Mouse (Mus musculus) limb, embryonic 12.5 days (tissue): ENCODE results near the gene Cfap70. TPM values are rescaled to one million over a fixed set of nuclear protein-coding genes. Genes with fewer than 3 reads are reported as not detected.
A peak's percentile ranks its signal among the peaks of the same experiment; 100 is the strongest.

Source experiments
- ATAC-seq: fragments of 200-750 bp; cut with Nextera tagmentation; 2 replicates; pipeline ENCODE4 v1.8.0; 2017; ENCODE audit warnings: low read depth, moderate TSS enrichment; ENCODE audit not compliant: insufficient number of reproducible peaks, insufficient read depth, low FRiP score, low TSS enrichment
- H3K27ac ChIP-seq: fragments of 300-500 bp; sonication (generic); 2 replicates; pipeline ENCODE4 v1.5.1; 2016; ENCODE audit warnings: mild to moderate bottlenecking, moderate library complexity
- H3K27me3 ChIP-seq: fragments of 300-500 bp; sonication (generic); 2 replicates; pipeline ENCODE4 v1.6.1; 2016; ENCODE audit warnings: mild to moderate bottlenecking, moderate library complexity
- H3K36me3 ChIP-seq: fragments of 300-500 bp; sonication (generic); 2 replicates; pipeline ENCODE4 v1.6.1; 2016; ENCODE audit warnings: mild to moderate bottlenecking, moderate library complexity
- H3K4me1 ChIP-seq: fragments of 300-500 bp; sonication (generic); replicated peaks from 2 replicates; pipeline ENCODE4 v1.6.1; 2016
- H3K4me2 ChIP-seq: fragments of 300-500 bp; sonication (generic); 2 replicates; pipeline ENCODE4 v1.6.1; 2016; ENCODE audit warnings: mild to moderate bottlenecking, moderate library complexity
- H3K4me3 ChIP-seq: fragments of 300-500 bp; sonication (generic); replicated peaks from 2 replicates; pipeline ENCODE4 v1.5.1; 2016; ENCODE audit warnings: mild to moderate bottlenecking
- H3K9ac ChIP-seq: fragments of 300-500 bp; sonication (generic); replicated peaks from 2 replicates; pipeline ENCODE4 v1.6.1; 2016; ENCODE audit warnings: mild to moderate bottlenecking, moderate library complexity
- H3K9me3 ChIP-seq: fragments of 300-500 bp; sonication (generic); 2 replicates; pipeline ENCODE4 v1.6.1; 2016; ENCODE audit warnings: mild to moderate bottlenecking, moderate library complexity
- WGBS: fragments of 180-500 bp; shearing (Covaris S2); methylation state at CpG from one replicate; pipeline ENCODE4 v1.1.7; 2016; 5-methylcytosine and 5-hydroxymethylcytosine counted together
- polyA plus RNA-seq: library from polyadenylated mRNA; unstranded; fragments of >200 nt; fragmentation: Nextera tagmentation; extraction: Ambion mirVana; gene quantifications from 2 replicates; pipeline ENCODE4 v1.2.1, GENCODE M21; 2016

Cfap70 gene
- polyA plus RNA-seq, 1 experiment from 2014 or later = 0.21 TPM

GRCm38 (mm10) chr14:20477261-20478025 lies 25.4 kb upstream of the Cfap70 start:
- H3K4me1 ChIP-seq = peaks cover 23% of the 10 kb centered on the region
- WGBS = 20% methylated on average over 4 of the region's 4 CpGs
- no peak overlapping the region for H3K4me3 ChIP-seq
- no peak for ATAC-seq
- H3K36me3 ChIP-seq = 0 out of 2 replicates have a peak, but pooled peaks cover under 1% of the 10 kb centered on the region
- H3K9me3 ChIP-seq = no peaks in the 10 kb centered on the region
- H3K9ac ChIP-seq = no peak overlapping the region
- H3K27ac ChIP-seq = no peak overlapping the region
- no peaks in the 10 kb centered on the region for H3K27me3 ChIP-seq
- H3K4me2 ChIP-seq = no peak overlapping the region

GRCm38 (mm10) chr14:20460216-20460615 lies 8.2 kb upstream of the Cfap70 start:
- Histone ChIP-seq H3K9me3 (no peaks in the 10 kb centered on the region), H3K4me3 (no peak overlapping the region), H3K27ac (no peak overlapping the region), H3K9ac (no peak overlapping the region), H3K4me1 (no peaks in the 10 kb centered on the region; the same call in 1 of the 2 replicates), H3K27me3 (no peaks in the 10 kb centered on the region), H3K4me2 (no peak overlapping the region), H3K36me3 (peaks cover 69% of the 10 kb centered on the region)
- no peak for ATAC-seq
- WGBS = 70% methylated on average over 14 of the region's 14 CpGs

- Histone ChIP-seq H3K27ac (no peak overlapping the region), H3K4me1 (no peaks in the 10 kb centered on the region; the same call in 1 of the 2 replicates), H3K36me3 (peaks cover 53% of the 10 kb centered on the region), H3K9me3 (no peaks in the 10 kb centered on the region), H3K4me2 (no peak overlapping the region), H3K4me3 (no peak overlapping the region), H3K27me3 (no peaks in the 10 kb centered on the region), H3K9ac (no peak overlapping the region)
- no peak for ATAC-seq
- WGBS = 94% methylated on average over 9 of the region's 9 CpGs
Measured at GRCm38 (mm10) chr14:20458378-20458777, 6.4 kb upstream of the Cfap70 start.

GRCm38 (mm10) chr14:20452929-20453328 lies 903 bp upstream of the Cfap70 start:
- Histone ChIP-seq H3K4me1 (peaks cover 2% of the 10 kb centered on the region; the same call in 1 of the 2 replicates), H3K27ac (no peak overlapping the region), H3K4me3 (no peak overlapping the region), H3K9me3 (no peaks in the 10 kb centered on the region), H3K36me3 (peaks cover 13% of the 10 kb centered on the region), H3K27me3 (no peaks in the 10 kb centered on the region), H3K9ac (no peak overlapping the region), H3K4me2 (no peak overlapping the region)
- 92% methylated on average over 5 of the region's 5 CpGs for WGBS
- ATAC-seq = no peak

- Histone ChIP-seq H3K27me3 (no peaks in the 10 kb centered on the region), H3K4me1 (peaks cover 2% of the 10 kb centered on the region; the same call in 1 of the 2 replicates), H3K4me2 (peak overlapping the region; percentile 71), H3K9ac (peak overlapping the region; percentile 47), H3K36me3 (peaks cover 6% of the 10 kb centered on the region; the same call in 1 of the 2 replicates), H3K9me3 (no peaks in the 10 kb centered on the region), H3K4me3 (peak overlapping the region; percentile 39), H3K27ac (no peak overlapping the region)
- no peak for ATAC-seq
- WGBS = 18% methylated on average over 2 of the region's 2 CpGs
Measured at GRCm38 (mm10) chr14:20451302-20451701, 724 bp downstream of the Cfap70 start.

- no peaks in the 10 kb centered on the region for H3K36me3 ChIP-seq
- no peak overlapping the region for H3K4me3 ChIP-seq
- H3K9ac ChIP-seq = no peak overlapping the region
- H3K4me2 ChIP-seq = no peak overlapping the region
- H3K27me3 ChIP-seq = no peaks in the 10 kb centered on the region
- 69% methylated on average over 12 of the region's 12 CpGs for WGBS
- 0 out of 2 replicates have a peak, but pooled peaks cover 2% of the 10 kb centered on the region for H3K4me1 ChIP-seq
- ATAC-seq = no peak
- no peaks in the 10 kb centered on the region for H3K9me3 ChIP-seq
- H3K27ac ChIP-seq = no peak overlapping the region
Measured at GRCm38 (mm10) chr14:20447209-20447608, 4.8 kb downstream of the Cfap70 start.

GRCm38 (mm10) chr14:20442252-20442651 lies 9.8 kb downstream of the Cfap70 start:
- ATAC-seq = no peak
- no peak overlapping the region for H3K4me3 ChIP-seq
- no peaks in the 10 kb centered on the region for H3K36me3 ChIP-seq
- 72% methylated on average over 17 of the region's 17 CpGs for WGBS
- H3K27me3 ChIP-seq = no peaks in the 10 kb centered on the region
- no peaks in the 10 kb centered on the region for H3K9me3 ChIP-seq
- H3K9ac ChIP-seq = no peak overlapping the region
- no peaks in the 10 kb centered on the region for H3K4me1 ChIP-seq
- H3K4me2 ChIP-seq = no peak overlapping the region
- no peak overlapping the region for H3K27ac ChIP-seq

- H3K4me2 ChIP-seq = no peak overlapping the region
- no peak overlapping the region for H3K9ac ChIP-seq
- no peak overlapping the region for H3K27ac ChIP-seq
- no peak for ATAC-seq
- no peak overlapping the region for H3K4me3 ChIP-seq
- H3K27me3 ChIP-seq = no peaks in the 10 kb centered on the region
- no peaks in the 10 kb centered on the region for H3K4me1 ChIP-seq
- WGBS = 74% methylated on average over 6 of the region's 6 CpGs
- H3K36me3 ChIP-seq = no peaks in the 10 kb centered on the region
- no peaks in the 10 kb centered on the region for H3K9me3 ChIP-seq
Measured at GRCm38 (mm10) chr14:20436976-20437375, 15.1 kb downstream of the Cfap70 start.

- no peak for ATAC-seq
- Histone ChIP-seq H3K27ac (no peak overlapping the region), H3K36me3 (no peaks in the 10 kb centered on the region), H3K9ac (no peak overlapping the region), H3K9me3 (no peaks in the 10 kb centered on the region), H3K4me2 (no peak overlapping the region), H3K27me3 (no peaks in the 10 kb centered on the region), H3K4me3 (no peak overlapping the region), H3K4me1 (no peaks in the 10 kb centered on the region)
- WGBS = 85% methylated on average over 4 of the region's 4 CpGs
Measured at GRCm38 (mm10) chr14:20432420-20432819, 19.6 kb downstream of the Cfap70 start.

GRCm38 (mm10) chr14:20431726-20432125 lies 20.3 kb downstream of the Cfap70 start:
- Histone ChIP-seq H3K36me3 (no peaks in the 10 kb centered on the region), H3K27ac (no peak overlapping the region), H3K27me3 (no peaks in the 10 kb centered on the region), H3K4me2 (no peak overlapping the region), H3K9me3 (no peaks in the 10 kb centered on the region), H3K4me1 (no peaks in the 10 kb centered on the region), H3K9ac (no peak overlapping the region), H3K4me3 (no peak overlapping the region)
- 75% methylated on average over 6 of the region's 6 CpGs for WGBS
- ATAC-seq = no peak

- 61% methylated on average over 1 of the region's 1 CpGs for WGBS
- no peak for ATAC-seq
- H3K9ac ChIP-seq = no peak overlapping the region
- no peak overlapping the region for H3K4me3 ChIP-seq
- no peaks in the 10 kb centered on the region for H3K27me3 ChIP-seq
- H3K27ac ChIP-seq = no peak overlapping the region
- H3K9me3 ChIP-seq = no peaks in the 10 kb centered on the region
- H3K4me2 ChIP-seq = no peak overlapping the region
- no peaks in the 10 kb centered on the region for H3K4me1 ChIP-seq
- no peaks in the 10 kb centered on the region for H3K36me3 ChIP-seq
Measured at GRCm38 (mm10) chr14:20429833-20430232, 22.2 kb downstream of the Cfap70 start.

GRCm38 (mm10) chr14:20428593-20428992 lies 23.4 kb downstream of the Cfap70 start:
- no peak for ATAC-seq
- no peaks in the 10 kb centered on the region for H3K4me1 ChIP-seq
- H3K9me3 ChIP-seq = no peaks in the 10 kb centered on the region
- H3K27ac ChIP-seq = no peak overlapping the region
- H3K27me3 ChIP-seq = no peaks in the 10 kb centered on the region
- H3K4me2 ChIP-seq = no peak overlapping the region
- no peak overlapping the region for H3K9ac ChIP-seq
- H3K36me3 ChIP-seq = no peaks in the 10 kb centered on the region
- 37% methylated on average over 1 of the region's 1 CpGs for WGBS
- H3K4me3 ChIP-seq = no peak overlapping the region
